Mouse (Mus musculus): ENCODE data around the gene Pias1. TPM values are rescaled to one million over a fixed set of nuclear protein-coding genes. Genes with fewer than 3 reads are reported as not detected.

Pias1 gene
- polyA plus RNA-seq, 1 experiment, result 75.3 TPM

DNA sequence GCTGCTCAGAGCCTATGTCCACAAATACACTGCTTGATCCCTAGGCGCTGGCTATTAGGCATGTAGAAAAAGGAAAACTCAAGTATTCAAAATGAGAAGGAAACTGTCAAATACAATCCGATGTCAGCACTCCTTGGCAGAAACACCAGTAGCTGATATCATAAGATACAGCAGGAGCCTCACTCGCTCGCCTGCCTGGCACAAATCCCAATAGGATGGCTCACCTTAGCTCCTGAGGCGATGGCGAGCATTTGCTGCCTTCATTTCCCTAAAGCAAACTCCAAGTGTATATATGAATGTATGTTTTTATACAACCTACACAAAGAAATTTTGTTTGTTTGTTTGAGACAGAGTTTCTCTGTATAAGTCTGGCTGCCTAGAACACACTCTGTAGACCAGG is 42.4 kb downstream of the Pias1 start:
- Histone ChIP-seq H3K27ac (ENCODE audit: insufficient read depth, low read depth, low read length) (no peak overlapping the region), H3K4me3 (ENCODE audit: insufficient read depth, low read length) (no peak overlapping the region), H3K4me1 (ENCODE audit: control insufficient read depth, insufficient read depth, low read length) (peaks cover 5% of the 10 kb centered on the region; the same call in 1 of the 2 replicates)
- TF ChIP-seq CTCF (IDR thresholded peaks at IDR 0.05; ENCODE audit: low read depth, low read length) (no peak), POLR2A (IDR thresholded peaks at IDR 0.05; ENCODE audit: borderline replicate concordance, low read depth, low read length) (no peak)

DNA sequence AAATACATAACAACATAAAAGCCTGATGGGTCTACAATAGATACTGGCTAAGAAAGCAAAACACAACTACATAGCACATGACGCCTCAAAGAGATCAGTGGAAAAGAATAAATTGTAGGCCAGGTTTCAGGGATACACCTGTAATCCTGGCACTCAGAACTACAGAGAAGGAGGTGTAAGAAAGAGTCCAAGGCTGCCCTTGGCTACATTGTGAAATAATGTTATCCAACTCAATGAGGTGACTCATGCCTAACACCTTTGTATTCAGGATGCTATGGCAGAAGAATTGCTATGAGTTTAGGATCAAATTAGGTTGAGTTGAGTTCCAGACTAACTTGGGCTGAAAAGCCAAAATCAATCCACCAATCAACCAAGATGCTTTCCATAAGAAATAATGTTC is 43.7 kb downstream of the Pias1 start:
- TF ChIP-seq POLR2A (IDR thresholded peaks at IDR 0.05; ENCODE audit: borderline replicate concordance, low read depth, low read length) (no peak), CTCF (IDR thresholded peaks at IDR 0.05; ENCODE audit: low read depth, low read length) (no peak)
- H3K4me3 ChIP-seq (ENCODE audit: insufficient read depth, low read length), result no peak overlapping the region
- H3K27ac ChIP-seq (ENCODE audit: insufficient read depth, low read depth, low read length), result no peak overlapping the region
- H3K4me1 ChIP-seq (ENCODE audit: control insufficient read depth, insufficient read depth, low read length), result peaks cover 6% of the 10 kb centered on the region

DNA sequence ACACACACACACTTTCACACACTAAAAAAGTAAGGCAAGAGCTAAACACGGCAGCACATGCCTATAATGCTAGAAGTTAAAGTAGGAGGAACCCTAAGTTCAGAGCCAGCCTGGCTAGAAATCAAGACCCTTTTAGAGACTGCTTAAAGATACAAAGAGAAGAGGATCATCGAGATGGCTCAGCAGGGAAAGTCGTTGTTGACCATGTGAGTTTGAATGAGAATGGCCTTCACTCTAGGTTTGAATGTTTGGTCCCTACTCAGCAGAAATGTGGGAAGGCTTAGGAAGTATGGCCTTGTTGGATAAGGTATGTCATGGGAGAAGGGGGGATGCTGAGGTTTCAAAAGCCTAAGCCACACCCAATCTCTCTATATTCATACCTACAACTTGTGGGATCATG is 46.8 kb downstream of the Pias1 start:
- TF ChIP-seq POLR2A (IDR thresholded peaks at IDR 0.05; ENCODE audit: borderline replicate concordance, low read depth, low read length) (no peak), CTCF (IDR thresholded peaks at IDR 0.05; ENCODE audit: low read depth, low read length) (no peak)
- no peak overlapping the region for H3K27ac ChIP-seq (ENCODE audit: insufficient read depth, low read depth, low read length)
- H3K4me1 ChIP-seq (ENCODE audit: control insufficient read depth, insufficient read depth, low read length), result peaks cover 27% of the 10 kb centered on the region
- no peak overlapping the region for H3K4me3 ChIP-seq (ENCODE audit: insufficient read depth, low read length)

DNA sequence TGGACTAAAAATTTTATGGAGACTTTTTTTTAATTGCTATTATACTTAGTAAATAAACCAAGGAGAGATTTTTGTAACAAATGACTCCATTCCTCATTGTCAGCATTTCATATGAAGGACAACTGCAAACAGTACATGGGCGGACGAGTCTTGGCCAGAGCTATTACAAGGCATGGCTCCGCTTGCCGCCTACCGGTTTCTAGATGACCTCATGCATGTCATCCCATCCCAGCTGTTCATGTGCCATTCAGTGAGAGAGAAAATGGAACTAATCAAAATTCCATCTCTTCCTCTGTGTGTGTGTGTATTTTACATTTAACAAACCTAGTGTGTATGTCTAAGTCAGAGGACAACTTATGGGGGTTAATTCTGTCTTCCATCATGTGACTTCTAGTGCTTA is 51.9 kb downstream of the Pias1 start:
- TF ChIP-seq CTCF (IDR thresholded peaks at IDR 0.05; ENCODE audit: low read depth, low read length) (no peak), POLR2A (IDR thresholded peaks at IDR 0.05; ENCODE audit: borderline replicate concordance, low read depth, low read length) (no peak)
- Histone ChIP-seq H3K27ac (ENCODE audit: insufficient read depth, low read depth, low read length) (no peak overlapping the region), H3K4me1 (ENCODE audit: control insufficient read depth, insufficient read depth, low read length) (peaks cover 50% of the 10 kb centered on the region), H3K4me3 (ENCODE audit: insufficient read depth, low read length) (no peak overlapping the region)

DNA sequence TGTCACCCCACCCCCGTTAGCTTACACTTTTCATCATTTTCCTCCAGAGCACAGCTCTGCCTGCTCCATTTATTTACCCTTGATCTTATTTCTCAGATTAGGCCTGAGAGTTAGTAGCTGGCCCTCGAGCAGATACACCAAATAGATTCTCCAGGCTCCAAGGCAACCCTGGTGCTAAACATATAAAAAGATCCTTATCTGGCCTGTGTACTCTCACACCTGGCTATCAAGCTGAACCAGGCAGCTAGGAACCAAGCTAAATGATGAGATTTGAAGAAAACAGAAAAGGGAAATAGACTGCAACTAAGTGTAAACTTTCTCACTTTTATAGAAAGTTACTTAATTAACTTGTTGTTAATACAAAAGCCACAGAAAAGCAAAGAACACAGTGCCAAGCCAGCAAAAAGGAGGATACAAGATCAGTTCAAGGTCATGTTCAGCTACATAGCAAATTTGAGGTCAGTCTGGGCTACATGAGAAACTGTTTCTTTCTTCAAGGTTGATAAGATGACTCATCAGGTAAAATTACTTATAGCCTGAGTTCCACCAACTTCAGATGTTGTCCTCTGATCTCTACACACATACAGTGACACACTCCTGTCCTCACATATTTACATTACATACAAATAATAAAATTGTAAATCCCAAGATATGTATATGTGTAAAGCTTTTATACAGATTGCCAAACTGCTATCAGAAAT is 52.9 kb downstream of the Pias1 start:
- Histone ChIP-seq H3K4me3 (ENCODE audit: insufficient read depth, low read length) (no peak overlapping the region), H3K27ac (ENCODE audit: insufficient read depth, low read depth, low read length) (peak overlapping the region; percentile 60), H3K4me1 (ENCODE audit: control insufficient read depth, insufficient read depth, low read length) (peaks cover 57% of the 10 kb centered on the region)
- TF ChIP-seq CTCF (IDR thresholded peaks at IDR 0.05; ENCODE audit: low read depth, low read length) (no peak), POLR2A (IDR thresholded peaks at IDR 0.05; ENCODE audit: borderline replicate concordance, low read depth, low read length) (no peak)

DNA sequence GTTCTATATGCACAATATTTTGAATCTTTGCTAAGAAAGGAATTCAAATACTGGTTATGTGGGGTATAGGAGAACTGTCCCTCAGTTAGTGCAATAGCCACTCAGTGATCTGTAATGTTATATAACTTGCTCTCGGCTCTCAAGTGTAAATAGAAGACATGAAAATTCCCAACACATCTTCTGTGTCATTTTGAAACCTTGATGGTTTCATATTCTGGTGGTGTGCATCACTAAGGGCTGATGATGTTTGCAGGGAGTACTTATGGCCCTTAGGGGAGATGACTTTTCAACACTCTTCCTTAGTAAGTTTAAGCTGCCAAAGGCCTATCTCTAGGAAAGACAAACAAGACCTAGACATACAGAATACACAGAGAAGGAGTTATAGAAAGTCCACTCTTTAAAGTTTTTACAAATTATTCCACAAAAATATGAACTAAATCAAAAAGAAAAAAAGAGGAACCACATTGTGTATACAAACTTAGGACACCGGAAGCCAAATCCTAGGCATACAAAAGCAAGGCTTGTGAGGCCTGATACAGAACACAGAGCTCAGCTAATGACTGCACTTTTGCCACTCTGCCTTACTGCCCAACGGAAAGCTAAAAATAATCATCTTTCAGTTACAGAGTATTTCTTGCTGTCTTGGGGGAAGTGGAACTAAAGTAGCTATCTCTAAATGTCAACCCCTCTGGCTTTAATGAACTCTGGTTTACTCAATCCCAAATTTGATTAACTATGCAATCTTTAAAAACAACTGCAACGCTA is 55.0 kb downstream of the Pias1 start:
- Histone ChIP-seq H3K4me1 (ENCODE audit: control insufficient read depth, insufficient read depth, low read length) (peaks cover 49% of the 10 kb centered on the region), H3K4me3 (ENCODE audit: insufficient read depth, low read length) (peak overlapping the region; percentile 40; the same call in 1 of the 2 replicates), H3K27ac (ENCODE audit: insufficient read depth, low read depth, low read length) (peak overlapping the region; percentile 100)
- TF ChIP-seq CTCF (IDR thresholded peaks at IDR 0.05; ENCODE audit: low read depth, low read length), result no peak
- no peak for TF ChIP-seq POLR2A (IDR thresholded peaks at IDR 0.05; ENCODE audit: borderline replicate concordance, low read depth, low read length)

DNA sequence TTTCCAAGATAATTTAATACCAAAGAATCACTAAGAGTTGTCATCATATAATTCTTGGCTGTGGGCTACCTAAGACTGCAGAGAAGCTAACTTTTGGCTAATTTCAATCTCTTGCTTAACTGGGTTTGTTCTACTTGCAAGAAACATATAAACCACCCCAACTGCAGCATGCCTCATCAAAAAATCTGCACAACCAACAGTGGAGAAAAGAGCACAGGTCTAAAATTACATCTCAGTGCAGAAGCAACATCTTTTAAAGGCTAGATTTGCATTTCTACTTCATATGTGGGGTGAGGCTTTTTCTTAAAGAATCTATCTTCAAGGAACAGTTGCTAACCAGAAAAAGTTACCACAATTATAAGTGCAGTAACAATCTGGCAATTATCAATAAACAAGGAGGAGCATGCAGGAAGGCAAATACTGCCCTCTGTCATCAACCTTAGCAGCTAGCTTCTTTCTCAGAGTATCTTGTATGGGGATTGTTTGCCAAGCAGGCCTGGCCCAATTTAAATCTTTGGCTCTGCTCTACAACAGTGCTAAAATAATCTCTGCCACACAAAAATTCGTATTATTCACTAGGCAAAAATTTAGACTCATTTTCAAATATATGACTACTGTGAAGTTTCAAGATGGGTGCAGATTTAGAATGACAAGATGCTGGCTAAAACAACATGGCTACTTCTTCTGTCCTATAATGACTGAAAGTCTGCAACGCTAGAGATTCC is 62.7 kb downstream of the Pias1 start:
- H3K4me3 ChIP-seq (ENCODE audit: insufficient read depth, low read length), result no peak overlapping the region
- peaks cover 16% of the 10 kb centered on the region for H3K4me1 ChIP-seq (ENCODE audit: control insufficient read depth, insufficient read depth, low read length)
- no peak for TF ChIP-seq CTCF (IDR thresholded peaks at IDR 0.05; ENCODE audit: low read depth, low read length)
- no peak for TF ChIP-seq POLR2A (IDR thresholded peaks at IDR 0.05; ENCODE audit: borderline replicate concordance, low read depth, low read length)
- no peak overlapping the region for H3K27ac ChIP-seq (ENCODE audit: insufficient read depth, low read depth, low read length)

DNA sequence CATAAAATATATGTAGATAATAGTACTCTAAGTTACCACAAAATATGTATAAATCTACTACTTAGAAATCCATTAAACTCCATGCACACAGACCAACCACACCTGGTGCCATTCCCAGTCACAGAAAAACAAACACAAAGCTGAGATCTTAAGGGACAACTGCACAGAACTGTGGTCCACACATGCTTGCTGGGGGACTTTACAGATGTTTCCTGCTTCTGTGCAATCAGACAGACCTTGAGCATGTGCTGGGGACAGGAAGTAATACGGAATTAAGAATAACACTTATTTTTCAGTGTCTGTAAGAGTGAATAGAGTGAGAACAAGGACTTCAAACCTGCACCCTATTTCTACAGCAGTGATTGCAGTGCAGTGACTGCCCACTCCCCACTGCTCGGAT is 66.8 kb downstream of the Pias1 start:
- Histone ChIP-seq H3K4me3 (ENCODE audit: insufficient read depth, low read length) (no peak overlapping the region), H3K4me1 (ENCODE audit: control insufficient read depth, insufficient read depth, low read length) (peaks cover 10% of the 10 kb centered on the region), H3K27ac (ENCODE audit: insufficient read depth, low read depth, low read length) (peak overlapping the region; percentile 46; the same call in 1 of the 2 replicates)
- TF ChIP-seq POLR2A (IDR thresholded peaks at IDR 0.05; ENCODE audit: borderline replicate concordance, low read depth, low read length), result no peak
- TF ChIP-seq CTCF (IDR thresholded peaks at IDR 0.05; ENCODE audit: low read depth, low read length), result no peak

DNA sequence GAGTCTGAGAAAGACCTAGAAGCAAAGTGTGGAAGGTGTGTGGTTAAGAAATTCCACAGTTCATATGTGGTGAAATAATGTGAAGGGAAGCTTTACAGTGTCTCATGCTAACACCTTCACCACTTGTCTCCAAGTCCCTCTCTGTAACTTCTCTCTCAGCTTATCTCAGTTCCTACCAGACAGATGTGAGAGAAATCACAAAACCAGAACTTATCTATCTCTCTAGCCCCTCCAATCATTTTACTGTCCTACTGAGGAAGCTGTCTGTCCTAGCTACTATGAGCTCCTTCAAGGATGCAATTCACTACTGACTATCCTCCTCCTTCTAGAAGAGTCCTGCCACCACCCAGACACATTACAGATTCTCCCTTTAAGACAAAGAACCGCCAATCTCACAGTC is 70.7 kb downstream of the Pias1 start:
- TF ChIP-seq POLR2A (IDR thresholded peaks at IDR 0.05; ENCODE audit: borderline replicate concordance, low read depth, low read length) (no peak), CTCF (IDR thresholded peaks at IDR 0.05; ENCODE audit: low read depth, low read length) (no peak)
- no peak overlapping the region for H3K4me3 ChIP-seq (ENCODE audit: insufficient read depth, low read length)
- no peak overlapping the region for H3K27ac ChIP-seq (ENCODE audit: insufficient read depth, low read depth, low read length)
- H3K4me1 ChIP-seq (ENCODE audit: control insufficient read depth, insufficient read depth, low read length), result peaks cover 27% of the 10 kb centered on the region

Data from bone marrow macrophage, adult 2 months (primary cell).